Mouse (Mus musculus) neural tube, embryonic 12.5 days (tissue): ENCODE results near the gene Krt80. TPM values are rescaled to one million over a fixed set of nuclear protein-coding genes. Genes with fewer than 3 reads are reported as not detected.

ENCODE experiments used
- ATAC-seq: fragments of 200-750 bp; cut with Nextera tagmentation; 2 replicates; pipeline ENCODE4 v1.8.0; 2017; ENCODE audit warnings: low read depth, mild to moderate bottlenecking, moderate TSS enrichment, moderate library complexity; ENCODE audit not compliant: low FRiP score
- H3K27ac ChIP-seq: fragments of 300-500 bp; sonication (generic); 2 replicates; pipeline ENCODE4 v1.5.1; 2016
- H3K27me3 ChIP-seq: fragments of 300-500 bp; sonication (generic); replicated peaks from 2 replicates; pipeline ENCODE4 v1.6.1; 2016; ENCODE audit warnings: mild to moderate bottlenecking
- H3K36me3 ChIP-seq: fragments of 300-500 bp; sonication (generic); 2 replicates; pipeline ENCODE4 v1.6.1; 2016; ENCODE audit warnings: mild to moderate bottlenecking
- H3K4me1 ChIP-seq: fragments of 300-500 bp; sonication (generic); 2 replicates; pipeline ENCODE4 v1.6.1; 2016
- H3K4me2 ChIP-seq: fragments of 300-500 bp; sonication (generic); replicated peaks from 2 replicates; pipeline ENCODE4 v1.6.1; 2016; ENCODE audit warnings: mild to moderate bottlenecking
- H3K4me3 ChIP-seq: fragments of 300-500 bp; sonication (generic); 2 replicates; pipeline ENCODE4 v1.5.1; 2016
- H3K9ac ChIP-seq: fragments of 300-500 bp; sonication (generic); 2 replicates; pipeline ENCODE4 v1.6.1; 2016; ENCODE audit warnings: mild to moderate bottlenecking
- H3K9me3 ChIP-seq: fragments of 300-500 bp; sonication (generic); 2 replicates; pipeline ENCODE4 v1.6.1; 2016; ENCODE audit warnings: mild to moderate bottlenecking
- whole genome bisulfite sequencing: fragments of 180-500 bp; shearing (Covaris S2); methylation state at CpG from one replicate; pipeline ENCODE4 v1.1.7; 2016; 5-methylcytosine and 5-hydroxymethylcytosine counted together
- polyA plus RNA-seq: library from polyadenylated mRNA; unstranded; fragments of >200 nt; fragmentation: Nextera tagmentation; extraction: Ambion mirVana; gene quantifications from 2 replicates; pipeline ENCODE4 v1.2.1, GENCODE M21; 2016

Gene Krt80
- polyA plus RNA-seq, 1 experiment from 2014 or later: not detected

GRCm38 (mm10) chr15:101372131-101372977 is 2.4 kb upstream of the Krt80 start:
- no peak for ATAC-seq
- Histone ChIP-seq H3K9ac (no peak overlapping the region), H3K9me3 (no peaks in the 10 kb centered on the region), H3K27me3 (no peaks in the 10 kb centered on the region; the same call in 1 of the 2 replicates), H3K27ac (no peak overlapping the region), H3K4me3 (no peak overlapping the region), H3K4me2 (no peak overlapping the region), H3K4me1 (0 out of 2 replicates have a peak, but pooled peaks cover 4% of the 10 kb centered on the region), H3K36me3 (no peaks in the 10 kb centered on the region)
- 74% methylated on average over 7 of the region's 7 CpGs for WGBS

DNA sequence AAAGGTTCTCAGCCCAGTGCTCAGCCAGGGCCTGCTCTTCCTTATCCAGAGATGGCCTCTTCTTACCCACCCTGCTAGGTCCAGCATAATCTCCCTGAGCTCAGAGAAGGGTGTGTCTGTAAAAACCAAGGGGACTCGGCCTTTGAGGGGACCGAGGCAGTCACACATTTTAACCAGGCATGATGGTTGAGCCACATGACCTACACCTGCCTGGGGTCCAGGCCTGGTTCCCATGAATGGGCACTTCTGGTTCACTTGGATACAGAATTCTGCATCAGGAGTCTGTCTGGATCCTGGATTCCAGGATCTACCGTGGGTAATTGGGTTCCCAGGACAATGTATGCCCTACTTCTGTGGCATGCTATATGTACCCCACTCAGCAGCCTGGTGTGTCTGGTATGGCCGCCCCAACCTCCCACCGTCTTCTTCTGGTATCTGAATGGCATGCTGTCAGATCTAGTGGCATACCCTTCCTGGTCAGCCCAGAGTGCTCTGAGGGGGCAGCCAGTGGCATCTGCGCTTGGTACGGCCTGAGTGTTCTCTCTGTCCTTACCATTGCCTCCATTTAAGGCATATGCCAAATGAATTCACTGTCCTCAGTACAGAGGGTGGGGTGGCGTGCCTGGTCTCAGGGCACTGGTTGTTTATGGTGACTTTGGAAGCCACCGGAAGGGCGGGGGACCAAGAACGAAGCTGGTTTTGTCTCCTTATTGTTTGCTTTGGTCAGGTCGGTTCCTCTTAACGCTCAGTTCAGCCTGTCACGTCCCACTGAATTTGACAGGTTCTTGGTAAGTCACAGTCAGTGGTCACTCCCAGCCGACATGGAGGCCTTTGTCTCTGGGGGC is 1.4 kb upstream of the Krt80 start:
- Histone ChIP-seq H3K4me1 (0 out of 2 replicates have a peak, but pooled peaks cover 4% of the 10 kb centered on the region), H3K9ac (no peak overlapping the region), H3K36me3 (no peaks in the 10 kb centered on the region), H3K27ac (no peak overlapping the region), H3K9me3 (no peaks in the 10 kb centered on the region), H3K4me2 (no peak overlapping the region), H3K27me3 (no peaks in the 10 kb centered on the region; the same call in 1 of the 2 replicates), H3K4me3 (no peak overlapping the region)
- no peak for ATAC-seq
- 81% methylated on average over 15 of the region's 15 CpGs for WGBS

GRCm38 (mm10) chr15:101369382-101370100 is 421 bp downstream of the Krt80 start:
- Histone ChIP-seq H3K9me3 (no peaks in the 10 kb centered on the region), H3K36me3 (no peaks in the 10 kb centered on the region), H3K4me1 (no peaks in the 10 kb centered on the region), H3K4me3 (no peak overlapping the region), H3K4me2 (no peak overlapping the region), H3K27ac (no peak overlapping the region), H3K27me3 (no peaks in the 10 kb centered on the region), H3K9ac (no peak overlapping the region)
- WGBS: 36% methylated on average over 12 of the region's 12 CpGs
- no peak for ATAC-seq

DNA sequence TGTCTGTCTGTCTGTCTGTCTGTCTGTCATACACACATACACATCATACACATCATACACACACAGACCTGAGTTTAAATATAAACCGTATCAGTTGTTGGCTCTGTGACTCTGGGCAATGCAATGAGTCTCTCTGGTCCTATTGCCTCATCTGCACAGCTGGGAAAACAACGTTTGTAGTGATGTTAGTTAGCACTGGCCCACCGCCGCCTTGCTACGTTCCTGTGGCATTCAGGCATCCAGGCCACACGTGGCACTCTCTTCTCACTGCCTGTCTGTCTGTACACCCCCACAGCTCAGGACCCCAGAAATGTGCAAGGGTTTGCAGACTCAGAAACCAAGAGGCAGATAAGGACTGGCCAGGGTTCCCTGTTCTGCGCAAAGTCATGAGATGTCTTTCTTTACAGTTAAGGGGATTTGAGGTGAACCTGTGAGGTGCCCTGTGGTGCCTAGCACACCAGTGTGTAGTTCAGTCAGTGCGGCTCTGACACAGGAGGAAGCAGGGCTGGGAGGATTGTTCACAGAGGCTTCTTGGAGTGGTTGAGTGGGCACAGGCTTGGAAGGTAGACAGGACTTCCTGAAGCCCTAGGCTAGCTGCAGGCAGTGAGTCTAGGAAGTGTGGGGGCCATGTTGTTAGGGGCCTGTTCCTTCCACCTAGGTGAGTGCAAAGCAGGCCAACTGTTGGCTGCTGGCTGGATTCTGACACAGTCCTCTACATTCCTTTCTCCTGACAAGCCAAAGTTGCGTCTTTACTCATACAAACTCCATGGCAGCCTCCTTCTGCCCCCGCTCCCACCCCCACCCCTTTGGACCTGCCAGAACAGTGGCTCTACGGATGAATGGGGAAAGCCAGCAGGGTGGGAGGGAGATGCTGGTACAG is 1.2 kb downstream of the Krt80 start:
- no peak overlapping the region for H3K27ac ChIP-seq
- H3K4me1 ChIP-seq: no peaks in the 10 kb centered on the region
- H3K27me3 ChIP-seq: no peaks in the 10 kb centered on the region
- WGBS: 67% methylated on average over 11 of the region's 11 CpGs
- no peak overlapping the region for H3K9ac ChIP-seq
- no peak overlapping the region for H3K4me3 ChIP-seq
- no peaks in the 10 kb centered on the region for H3K9me3 ChIP-seq
- no peak for ATAC-seq
- no peaks in the 10 kb centered on the region for H3K36me3 ChIP-seq
- no peak overlapping the region for H3K4me2 ChIP-seq

GRCm38 (mm10) chr15:101368015-101368414 is 1.9 kb downstream of the Krt80 start:
- H3K36me3 ChIP-seq: no peaks in the 10 kb centered on the region
- H3K4me1 ChIP-seq: no peaks in the 10 kb centered on the region
- 82% methylated on average over 6 of the region's 6 CpGs for WGBS
- no peak for ATAC-seq
- H3K4me3 ChIP-seq: no peak overlapping the region
- no peaks in the 10 kb centered on the region for H3K9me3 ChIP-seq
- H3K27ac ChIP-seq: no peak overlapping the region
- H3K27me3 ChIP-seq: no peaks in the 10 kb centered on the region
- no peak overlapping the region for H3K4me2 ChIP-seq
- no peak overlapping the region for H3K9ac ChIP-seq

GRCm38 (mm10) chr15:101367497-101367896 is 2.5 kb downstream of the Krt80 start:
- Histone ChIP-seq H3K4me1 (no peaks in the 10 kb centered on the region), H3K4me2 (no peak overlapping the region), H3K36me3 (no peaks in the 10 kb centered on the region), H3K9me3 (no peaks in the 10 kb centered on the region), H3K4me3 (no peak overlapping the region), H3K27ac (no peak overlapping the region), H3K9ac (no peak overlapping the region), H3K27me3 (no peaks in the 10 kb centered on the region)
- 77% methylated on average over 8 of the region's 8 CpGs for WGBS
- ATAC-seq: no peak

DNA sequence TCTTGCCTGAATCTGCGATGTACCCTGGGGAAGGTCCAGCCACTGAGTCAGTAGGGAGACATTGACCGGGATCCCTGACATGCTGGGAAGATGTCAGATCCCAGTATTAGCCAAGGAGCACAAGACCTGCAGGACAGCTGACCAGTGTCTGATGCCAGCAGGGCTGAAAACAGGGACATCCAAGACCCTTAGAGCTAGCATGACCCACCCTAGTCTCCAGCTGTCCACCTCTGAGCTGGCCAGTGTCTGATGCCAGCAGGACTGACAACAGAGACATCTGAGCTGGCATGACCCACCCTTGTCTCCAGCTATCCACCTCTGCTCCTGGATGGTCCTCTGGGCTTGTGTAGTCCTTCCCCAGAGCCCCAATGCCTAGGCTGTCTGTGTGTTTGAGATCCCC is 3.0 kb downstream of the Krt80 start:
- Histone ChIP-seq H3K27ac (no peak overlapping the region), H3K4me1 (no peaks in the 10 kb centered on the region), H3K36me3 (no peaks in the 10 kb centered on the region), H3K4me2 (no peak overlapping the region), H3K9ac (no peak overlapping the region), H3K4me3 (no peak overlapping the region), H3K27me3 (no peaks in the 10 kb centered on the region), H3K9me3 (no peaks in the 10 kb centered on the region)
- no peak for ATAC-seq
- WGBS: 62% methylated on average over 2 of the region's 2 CpGs

GRCm38 (mm10) chr15:101366482-101366881 is 3.5 kb downstream of the Krt80 start:
- no peaks in the 10 kb centered on the region for H3K9me3 ChIP-seq
- H3K9ac ChIP-seq: no peak overlapping the region
- no peak overlapping the region for H3K4me2 ChIP-seq
- H3K4me1 ChIP-seq: no peaks in the 10 kb centered on the region
- H3K4me3 ChIP-seq: no peak overlapping the region
- no peaks in the 10 kb centered on the region for H3K36me3 ChIP-seq
- H3K27ac ChIP-seq: no peak overlapping the region
- 59% methylated on average over 3 of the region's 3 CpGs for WGBS
- H3K27me3 ChIP-seq: no peaks in the 10 kb centered on the region
- no peak for ATAC-seq

GRCm38 (mm10) chr15:101365721-101366120 is 4.2 kb downstream of the Krt80 start:
- no peak overlapping the region for H3K4me3 ChIP-seq
- 78% methylated on average over 4 of the region's 4 CpGs for WGBS
- no peak overlapping the region for H3K27ac ChIP-seq
- no peak overlapping the region for H3K9ac ChIP-seq
- no peak overlapping the region for H3K4me2 ChIP-seq
- H3K27me3 ChIP-seq: no peaks in the 10 kb centered on the region
- H3K36me3 ChIP-seq: no peaks in the 10 kb centered on the region
- ATAC-seq: no peak
- no peaks in the 10 kb centered on the region for H3K9me3 ChIP-seq
- H3K4me1 ChIP-seq: no peaks in the 10 kb centered on the region

DNA sequence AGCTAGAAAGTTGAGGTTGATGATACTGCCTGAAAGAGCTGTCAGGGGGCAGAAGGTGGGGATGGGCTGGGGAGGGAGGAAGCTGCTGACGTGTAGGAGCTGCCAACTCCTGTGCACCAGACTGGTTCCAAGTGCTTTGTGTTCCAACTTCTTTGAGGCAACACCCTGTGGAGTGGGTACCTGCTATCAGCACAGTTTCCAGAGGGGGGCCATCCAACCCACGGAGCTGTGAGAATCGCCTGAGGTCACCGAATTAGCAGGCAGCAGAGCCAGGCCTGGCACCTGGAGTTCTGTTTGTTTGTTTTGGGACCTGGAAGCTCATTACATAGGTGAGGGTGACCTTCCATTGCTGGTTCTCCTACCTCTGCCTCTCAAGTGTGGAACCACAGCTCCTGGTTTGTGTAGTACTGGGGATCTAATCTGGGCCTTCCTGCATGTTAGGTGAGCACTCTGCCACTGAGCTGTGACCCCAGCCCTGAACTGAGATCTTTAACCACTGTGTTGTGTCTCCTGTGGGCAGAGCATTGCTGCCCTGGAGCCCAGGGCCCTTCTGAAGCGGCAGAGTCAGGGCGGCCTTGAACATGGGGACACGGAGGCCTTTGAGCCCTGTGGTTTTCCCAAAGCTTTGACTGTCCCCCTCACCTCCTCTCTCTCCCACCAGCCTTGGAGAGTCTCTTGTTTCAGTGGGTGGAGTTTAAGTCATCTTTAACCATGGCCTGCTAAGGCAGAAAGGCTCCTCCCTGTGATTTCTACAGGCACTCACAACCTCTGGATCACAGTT is 4.9 kb downstream of the Krt80 start:
- Histone ChIP-seq H3K36me3 (no peaks in the 10 kb centered on the region), H3K4me1 (no peaks in the 10 kb centered on the region), H3K9ac (no peak overlapping the region), H3K4me2 (no peak overlapping the region), H3K4me3 (no peak overlapping the region), H3K9me3 (no peaks in the 10 kb centered on the region), H3K27ac (no peak overlapping the region), H3K27me3 (no peaks in the 10 kb centered on the region)
- WGBS: 72% methylated on average over 7 of the region's 7 CpGs
- no peak for ATAC-seq

- Histone ChIP-seq H3K27ac (no peak overlapping the region), H3K4me2 (no peak overlapping the region), H3K4me3 (no peak overlapping the region), H3K9me3 (no peaks in the 10 kb centered on the region), H3K9ac (no peak overlapping the region), H3K4me1 (no peaks in the 10 kb centered on the region), H3K36me3 (no peaks in the 10 kb centered on the region), H3K27me3 (no peaks in the 10 kb centered on the region)
- no peak for ATAC-seq
- 77% methylated on average over 6 of the region's 6 CpGs for WGBS
These were observed 5.5 kb downstream of the Krt80 start for GRCm38 (mm10) chr15:101364425-101364824.
